Comparison of ENCODE assay signal across 17 mouse cellular contexts in the genomic region with DNA sequence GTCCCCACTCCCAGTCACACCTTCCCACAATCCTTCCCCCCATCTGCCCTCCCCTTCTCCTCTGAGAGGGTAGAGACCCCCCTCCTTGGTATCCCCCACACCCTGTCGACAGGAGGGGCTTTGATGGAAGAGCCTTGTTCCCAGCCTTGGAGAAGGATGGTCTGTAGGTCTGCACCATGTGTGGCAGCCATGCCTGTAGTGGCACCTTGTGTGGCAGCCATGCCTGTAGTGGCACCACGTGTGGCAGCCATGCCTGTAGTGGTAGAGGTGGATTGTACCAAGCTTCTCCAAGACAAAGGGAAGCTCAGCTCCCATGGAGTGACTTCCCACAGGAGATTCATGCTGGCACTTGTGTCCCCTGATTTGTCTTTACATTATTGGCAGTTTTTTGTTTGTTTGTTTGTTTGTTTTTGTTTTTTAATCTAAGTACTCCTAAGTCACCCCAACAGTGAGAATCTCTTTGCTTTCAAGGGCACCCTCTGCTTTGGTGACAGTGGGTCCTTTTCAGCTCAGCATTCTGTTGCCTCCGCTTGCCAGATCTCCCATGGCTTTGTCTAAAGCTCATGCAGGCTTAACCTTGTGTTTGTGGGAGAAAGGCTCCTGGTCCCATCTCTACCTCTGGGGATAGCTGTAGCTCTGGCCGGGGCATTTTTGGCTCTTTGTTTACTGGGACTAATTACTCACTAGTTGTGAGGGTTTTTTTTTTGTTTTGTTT. TPM values are rescaled to one million over a fixed set of nuclear protein-coding genes. Genes with fewer than 3 reads are reported as not detected.
A peak's percentile ranks its signal among the peaks of the same experiment; 100 is the strongest.
DNase-seq lines count a peak whose midpoint lies in the region; ATAC-seq and TF ChIP-seq lines count a peak whose summit lies in the region.
"Had no signal": no experiment of that assay in that cellular context is flagged by ENCODE, and none has a peak within 500 bp of the region (broad histone marks: within the 10 kb centered on the region; RNA-seq: fewer than 3 reads in every experiment).

No protein-coding gene starts in this region.

- no peaks in the 10 kb centered on the region for H3K4me1 ChIP-seq in forebrain, embryonic 12.5 days
- H3K4me1 ChIP-seq in forebrain, embryonic 15.5 days: no peaks in the 10 kb centered on the region
- no peaks in the 10 kb centered on the region for H3K4me1 ChIP-seq in midbrain, embryonic 13.5 days (replicated peaks)
- H3K4me1 ChIP-seq in midbrain, embryonic 15.5 days: no peaks in the 10 kb centered on the region
- no peaks in the 10 kb centered on the region for H3K4me1 ChIP-seq in hindbrain, postnatal 0 days (ENCODE audit: insufficient read depth, low read length)
- H3K4me1 ChIP-seq: limb, embryonic 15.5 days had no signal

- H3K9ac ChIP-seq in forebrain, embryonic 12.5 days: no peak overlapping the region
- no peak overlapping the region for H3K9ac ChIP-seq in forebrain, embryonic 15.5 days (replicated peaks)
- no peak overlapping the region for H3K9ac ChIP-seq in midbrain, embryonic 13.5 days (replicated peaks)
- no peak overlapping the region for H3K9ac ChIP-seq in midbrain, embryonic 15.5 days
- H3K9ac ChIP-seq in hindbrain, postnatal 0 days (replicated peaks; ENCODE audit: low read length): no peak overlapping the region
- H3K9ac ChIP-seq: limb, embryonic 15.5 days had no signal

- 0 out of 2 replicates have a peak, but pooled peaks have one; percentile 27 for ATAC-seq in forebrain, embryonic 12.5 days (ENCODE audit: low FRiP score)
- ATAC-seq in forebrain, embryonic 15.5 days (replicated peaks): no peak; the same call in 1 of the 2 replicates
- peak; percentile 52 for ATAC-seq in midbrain, embryonic 13.5 days
- no peak for ATAC-seq in midbrain, embryonic 15.5 days (replicated peaks)
- peak; percentile 61 for ATAC-seq in hindbrain, postnatal 0 days

- H3K27ac ChIP-seq in forebrain, embryonic 12.5 days: no peak overlapping the region
- no peak overlapping the region for H3K27ac ChIP-seq in forebrain, embryonic 15.5 days (replicated peaks)
- no peak overlapping the region for H3K27ac ChIP-seq in midbrain, embryonic 13.5 days
- H3K27ac ChIP-seq in midbrain, embryonic 15.5 days: no peak overlapping the region
- no peak overlapping the region for H3K27ac ChIP-seq in hindbrain, postnatal 0 days
- no peak overlapping the region for H3K27ac ChIP-seq in gastrocnemius, adult 2 months
- H3K27ac ChIP-seq: heart, adult 2 months; limb, embryonic 15.5 days had no signal

- no peak overlapping the region for H3K4me2 ChIP-seq in forebrain, embryonic 12.5 days
- no peak overlapping the region for H3K4me2 ChIP-seq in forebrain, embryonic 15.5 days (replicated peaks)
- no peak overlapping the region for H3K4me2 ChIP-seq in midbrain, embryonic 13.5 days (replicated peaks)
- H3K4me2 ChIP-seq in midbrain, embryonic 15.5 days: no peak overlapping the region
- no peak overlapping the region for H3K4me2 ChIP-seq in hindbrain, postnatal 0 days (ENCODE audit: low read depth, low read length)
- H3K4me2 ChIP-seq: limb, embryonic 15.5 days had no signal

- 79% methylated on average over 4 of the region's 4 CpGs for WGBS in forebrain, embryonic 12.5 days
- WGBS in forebrain, embryonic 15.5 days: 59% methylated on average over 4 of the region's 4 CpGs
- WGBS in midbrain, embryonic 13.5 days: 69% methylated on average over 4 of the region's 4 CpGs
- 67% methylated on average over 4 of the region's 4 CpGs for WGBS in midbrain, embryonic 15.5 days
- 52% methylated on average over 4 of the region's 4 CpGs for WGBS in hindbrain, postnatal 0 days

- no peaks in the 10 kb centered on the region for H3K27me3 ChIP-seq in forebrain, embryonic 12.5 days
- H3K27me3 ChIP-seq in forebrain, embryonic 15.5 days: no peaks in the 10 kb centered on the region
- no peaks in the 10 kb centered on the region for H3K27me3 ChIP-seq in midbrain, embryonic 13.5 days
- H3K27me3 ChIP-seq in midbrain, embryonic 15.5 days (replicated peaks): no peaks in the 10 kb centered on the region
- H3K27me3 ChIP-seq in hindbrain, postnatal 0 days (ENCODE audit: insufficient read depth, low read length): no peaks in the 10 kb centered on the region
- H3K27me3 ChIP-seq: limb, embryonic 15.5 days; megakaryocyte, embryonic 14.5 days had no signal

- H3K4me3 ChIP-seq in forebrain, embryonic 12.5 days (replicated peaks): no peak overlapping the region
- no peak overlapping the region for H3K4me3 ChIP-seq in forebrain, embryonic 15.5 days
- H3K4me3 ChIP-seq in midbrain, embryonic 13.5 days (replicated peaks): no peak overlapping the region
- H3K4me3 ChIP-seq in midbrain, embryonic 15.5 days: no peak overlapping the region
- H3K4me3 ChIP-seq in hindbrain, postnatal 0 days (ENCODE audit: low read length): no peak overlapping the region
- H3K4me3 ChIP-seq in gastrocnemius, adult 2 months: no peak overlapping the region
- H3K4me3 ChIP-seq: heart, adult 2 months; limb, embryonic 15.5 days; megakaryocyte, embryonic 14.5 days had no signal

- TF ChIP-seq CTCF in hindbrain, postnatal 0 days (IDR thresholded peaks at IDR 0.05; ENCODE audit: low read depth): no peak
- TF ChIP-seq CTCF in gastrocnemius, adult 2 months (IDR thresholded peaks at IDR 0.05): no peak

- intact Hi-C loops in gastrocnemius, adult 2 months (cut with DNase I): no loop called here

- no peaks in the 10 kb centered on the region for H3K9me3 ChIP-seq in forebrain, embryonic 12.5 days
- no peaks in the 10 kb centered on the region for H3K9me3 ChIP-seq in forebrain, embryonic 15.5 days
- no peaks in the 10 kb centered on the region for H3K9me3 ChIP-seq in midbrain, embryonic 13.5 days
- H3K9me3 ChIP-seq in midbrain, embryonic 15.5 days: no peaks in the 10 kb centered on the region
- no peaks in the 10 kb centered on the region for H3K9me3 ChIP-seq in hindbrain, postnatal 0 days (ENCODE audit: low read length)
- H3K9me3 ChIP-seq: limb, embryonic 15.5 days; megakaryocyte, embryonic 14.5 days had no signal

- H3K36me3 ChIP-seq in forebrain, embryonic 12.5 days (replicated peaks): no peaks in the 10 kb centered on the region
- no peaks in the 10 kb centered on the region for H3K36me3 ChIP-seq in forebrain, embryonic 15.5 days
- no peaks in the 10 kb centered on the region for H3K36me3 ChIP-seq in midbrain, embryonic 13.5 days
- H3K36me3 ChIP-seq in midbrain, embryonic 15.5 days (replicated peaks): no peaks in the 10 kb centered on the region
- H3K36me3 ChIP-seq in hindbrain, postnatal 0 days (ENCODE audit: insufficient read depth, low read length): no peaks in the 10 kb centered on the region
- H3K36me3 ChIP-seq: limb, embryonic 15.5 days had no signal

- DNase-seq in cerebellum, postnatal 10 days: peak; percentile 56 to 60
- peak; percentile 18 for DNase-seq in hindbrain, postnatal 0 days (ENCODE audit: low spot score)
- DNase-seq in gastrocnemius, adult 2 months: no peak
- DNase-seq: adrenal gland, postnatal 10 days; gastrocnemius, postnatal 10 days; heart, adult 2 months; kidney, adult 2 months; kidney, postnatal 36 days; layer of hippocampus, adult 9-11 months; lung, postnatal 14 days had no signal

RNA-seq across cellular contexts. Expression of gene Med12l, which starts 10.2 kb away (rescaled TPM):
- polyA plus RNA-seq in forebrain, embryonic 12.5 days (2016; fragmentation: Nextera tagmentation; extraction: Ambion mirVana): 6.6 and 7.2 TPM in 2 replicates
- polyA plus RNA-seq in forebrain, embryonic 15.5 days (2015; fragmentation: Nextera tagmentation; extraction: Ambion mirVana): 3.3 and 3.5 TPM in 2 replicates
- polyA plus RNA-seq in midbrain, embryonic 13.5 days (2015; fragmentation: Nextera tagmentation; extraction: Ambion mirVana): 4.0 and 4.4 TPM in 2 replicates
- 4.5 TPM in 2 replicates for polyA plus RNA-seq in midbrain, embryonic 15.5 days (2015; fragmentation: Nextera tagmentation; extraction: Ambion mirVana)
- 14.5 and 20.5 TPM in 2 replicates for total RNA-seq in hindbrain, postnatal 0 days (2014; rRNA removed)
- 3.3 and 4.1 TPM in 2 replicates for polyA plus RNA-seq in hindbrain, postnatal 0 days (2015; fragmentation: Nextera tagmentation; extraction: Ambion mirVana)
- under 1 TPM; 0.54 to 0.92 TPM for total RNA-seq in gastrocnemius, adult 2 months (2021)
- polyA plus RNA-seq: C2C12 had no signal

Comparison
In these comparisons a context has a peak if more than half of its experiments do, and no peak if none do; other contexts are left out.
1. ATAC-seq: peak in forebrain, embryonic 12.5 days (single experiment), midbrain, embryonic 13.5 days (single experiment) and hindbrain, postnatal 0 days (single experiment); none in forebrain, embryonic 15.5 days (single experiment) and midbrain, embryonic 15.5 days (single experiment).